Mouse (Mus musculus) liver, postnatal 0 days (tissue): ENCODE measurements around the gene Ikzf3.

Source experiments
- CTCF ChIP-seq: sonication (generic); IDR thresholded peaks from 2 replicates; pipeline ENCODE4 v1.5.1; 2016; ENCODE audit warnings: antibody characterized with exemption, low read depth
- EP300 ChIP-seq: IDR thresholded peaks from 2 replicates; pipeline ENCODE4 v1.6.1; 2016; ENCODE audit warnings: antibody characterized with exemption, low read depth, mild to moderate bottlenecking

DNA sequence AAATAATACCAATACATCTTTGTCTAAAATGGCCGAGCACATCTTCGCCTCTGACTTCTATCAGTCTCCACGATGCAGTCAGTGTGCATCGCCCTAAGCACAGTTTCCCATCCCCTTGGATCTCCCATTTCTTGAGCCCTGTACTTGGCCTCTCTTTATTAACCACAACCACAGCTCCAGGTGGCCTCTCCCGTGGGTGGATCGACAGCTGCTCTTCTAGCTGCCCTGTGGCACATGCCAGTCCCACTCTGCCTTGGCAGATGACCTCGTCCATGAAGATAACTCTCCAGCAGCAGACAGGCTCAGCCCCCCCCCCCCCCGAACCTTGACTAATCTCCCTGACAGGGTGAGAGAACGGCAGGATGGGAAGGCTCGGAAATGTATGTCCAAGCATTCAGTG is 49.6 kb upstream of the Ikzf3 start:
- TF ChIP-seq EP300 (no peak), CTCF (no peak)
